Mouse (Mus musculus) G1E (cell line): ENCODE measurements at regions not wholly inside any gene's neighbourhood (a gene's known extent, or its start where the extent isn't known, plus 50 kb on each side); places are given as distances from the start of the nearest gene placed in this dataset.

Source experiments
- CTCF ChIP-seq: IDR thresholded peaks from 2 replicates; pipeline ENCODE4 v1.5.1; 2012; ENCODE audit warnings: low read depth, low read length, inconsistent platforms, mixed read lengths
- POLR2AphosphoS5 ChIP-seq: IDR thresholded peaks from 2 replicates; pipeline ENCODE4 v1.6.1; 2012; ENCODE audit warnings: low read depth, low read length, inconsistent platforms; ENCODE audit not compliant: insufficient replicate concordance

- TF ChIP-seq POLR2AphosphoS5, result no peak
- TF ChIP-seq CTCF, result no peak
These were observed 106.7 kb upstream of the Atp1b1 start for GRCm38 (mm10) chr1:164564847-164565246.
